Mouse (Mus musculus) hematopoietic stem cell, adult 5-6 weeks (primary cell): ENCODE results near the gene Tamm41. TPM values are rescaled to one million over a fixed set of nuclear protein-coding genes. Genes with fewer than 3 reads are reported as not detected.
A peak's percentile ranks its signal among the peaks of the same experiment; 100 is the strongest.

Experiments used
- ATAC-seq, 2 experiments: fragments of 125-278 bp in 1 of 2; replicated peaks in 1 of 2; 2 replicates each; pipeline ENCODE4 v1.8.0; 2016 to 2017; ENCODE audit warnings: inconsistent platforms in 2 of 2, mild to moderate bottlenecking in 2 of 2, moderate number of reproducible peaks in 2 of 2, low read depth in 1 of 2, moderate TSS enrichment in 1 of 2; ENCODE audit not compliant: low FRiP score in 2 of 2, poor library complexity in 2 of 2, severe bottlenecking in 2 of 2, insufficient read depth in 1 of 2, low TSS enrichment in 1 of 2
- total RNA-seq: library from RNA; stranded (forward); fragments of 172-1452, 232-1000 nt; gene quantifications from 2 replicates; pipeline ENCODE4 v1.2.3, GENCODE M21; 2017

The Tamm41 gene
- total RNA-seq, 1 experiment from 2014 or later: 53.1 TPM

DNA sequence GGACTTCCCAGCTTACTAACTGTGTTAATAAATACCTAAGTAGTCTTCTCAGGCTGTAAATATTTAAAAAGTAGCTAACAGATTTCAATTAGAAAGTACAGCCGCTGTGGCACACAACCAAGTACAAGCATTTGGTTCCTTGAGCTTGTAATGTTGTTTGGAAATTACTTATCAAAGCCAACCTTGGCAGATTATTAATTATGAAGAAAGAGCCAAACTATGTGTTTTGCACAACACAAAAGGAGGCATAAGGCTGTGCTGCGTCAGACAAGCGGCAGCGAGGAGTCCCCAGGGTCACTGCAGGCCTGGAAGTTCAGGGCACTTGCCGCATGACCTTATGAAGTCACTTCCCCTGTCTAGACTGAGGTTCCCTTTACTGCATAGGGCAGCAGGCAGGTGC is 4.2 kb downstream of the Tamm41 start:
- ATAC-seq: no peak

- no peak for ATAC-seq
Measured at GRCm38 (mm10) chr6:115030098-115030497, 7.6 kb downstream of the Tamm41 start.

DNA sequence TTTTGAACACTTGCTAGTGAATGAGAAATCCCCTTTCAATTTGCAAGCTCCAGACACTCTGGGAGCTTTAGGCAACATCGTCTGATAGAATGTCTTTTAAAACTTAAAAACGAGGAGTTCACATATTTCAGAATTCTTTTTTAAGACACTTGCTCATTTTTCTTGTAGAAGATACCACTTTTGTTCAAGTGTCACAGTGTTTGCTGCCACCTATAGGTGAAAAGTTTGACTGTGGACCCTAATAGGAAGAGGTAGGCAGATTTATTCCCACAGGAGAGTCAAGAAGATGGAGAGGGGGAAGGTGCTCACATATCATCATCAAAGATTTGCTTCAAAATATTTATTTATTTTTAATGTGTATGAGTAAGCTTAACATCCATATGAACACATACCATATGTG is 8.4 kb downstream of the Tamm41 start:
- no peak for ATAC-seq

DNA sequence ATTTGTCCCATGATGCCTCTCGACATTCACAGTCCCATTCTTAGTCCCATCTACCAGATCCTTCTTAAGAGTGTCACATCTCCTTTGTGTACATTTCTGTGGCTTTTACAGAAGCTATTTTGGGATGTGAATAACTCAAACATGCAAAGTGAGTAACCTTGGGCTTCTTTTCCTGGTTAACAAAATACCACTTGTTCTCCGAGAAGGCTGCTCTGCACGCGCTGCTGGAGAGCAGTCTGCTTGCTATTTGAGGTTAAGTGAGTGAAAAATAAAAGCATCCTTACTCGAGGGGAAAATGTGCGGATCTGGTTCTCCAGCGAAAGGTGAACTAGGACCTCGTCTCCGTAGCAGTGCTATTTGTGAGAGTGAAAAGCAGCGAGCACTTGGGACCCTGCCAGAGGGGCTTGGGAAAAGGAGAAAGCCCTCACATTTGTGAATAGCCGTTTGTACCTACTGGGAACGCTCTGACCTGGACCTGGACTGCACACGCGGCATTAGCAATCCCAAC is 10.1 kb downstream of the Tamm41 start:
- no peak for ATAC-seq

- no peak for ATAC-seq
Measured at GRCm38 (mm10) chr6:115022876-115023275, 14.8 kb downstream of the Tamm41 start.

GRCm38 (mm10) chr6:115015461-115015860 is 22.2 kb downstream of the Tamm41 start:
- ATAC-seq: no peak

DNA sequence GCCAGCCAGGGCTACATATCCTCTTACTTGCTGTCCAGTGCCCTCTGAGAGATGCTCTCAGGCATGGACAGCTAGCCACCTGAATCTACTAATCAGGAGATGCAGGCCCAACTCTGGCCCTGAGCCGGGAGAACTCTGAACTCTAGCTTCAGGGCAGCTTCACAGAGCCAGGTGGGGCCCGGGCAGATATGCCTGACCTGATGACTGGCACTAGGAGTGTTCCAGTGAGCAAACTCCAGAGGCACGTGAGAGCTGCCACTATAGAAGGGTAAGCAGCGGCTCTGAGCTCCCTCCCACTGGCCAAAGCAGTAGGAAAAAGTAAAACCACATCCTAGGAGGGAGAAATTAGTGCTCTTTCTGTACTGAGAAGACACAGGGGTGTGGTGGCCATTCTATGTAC is 24.1 kb downstream of the Tamm41 start:
- no peak for ATAC-seq

DNA sequence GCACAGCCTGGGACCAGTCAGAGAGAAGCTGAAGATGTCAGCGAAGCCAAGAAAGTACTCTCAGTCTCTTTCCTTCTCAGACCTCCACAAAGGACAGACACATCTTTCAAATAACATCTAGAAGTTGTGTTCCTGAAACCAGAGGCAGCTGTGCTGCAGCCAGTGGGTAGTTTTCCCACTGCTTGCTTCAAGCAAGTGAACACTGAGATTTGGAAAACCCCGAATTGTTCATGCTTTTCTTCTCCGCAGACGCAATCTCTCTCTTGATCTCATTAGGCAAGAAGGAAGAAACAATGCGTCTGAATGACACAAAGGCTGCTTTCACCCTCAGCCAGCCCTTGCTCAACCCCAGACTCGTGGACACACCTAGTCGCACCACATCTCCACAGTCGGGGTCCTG is 25.9 kb downstream of the Tamm41 start:
- no peak for ATAC-seq

- no peak for ATAC-seq
Measured at GRCm38 (mm10) chr6:115010815-115011214, 26.9 kb downstream of the Tamm41 start.

GRCm38 (mm10) chr6:115010304-115010703 is 27.4 kb downstream of the Tamm41 start:
- no peak for ATAC-seq

DNA sequence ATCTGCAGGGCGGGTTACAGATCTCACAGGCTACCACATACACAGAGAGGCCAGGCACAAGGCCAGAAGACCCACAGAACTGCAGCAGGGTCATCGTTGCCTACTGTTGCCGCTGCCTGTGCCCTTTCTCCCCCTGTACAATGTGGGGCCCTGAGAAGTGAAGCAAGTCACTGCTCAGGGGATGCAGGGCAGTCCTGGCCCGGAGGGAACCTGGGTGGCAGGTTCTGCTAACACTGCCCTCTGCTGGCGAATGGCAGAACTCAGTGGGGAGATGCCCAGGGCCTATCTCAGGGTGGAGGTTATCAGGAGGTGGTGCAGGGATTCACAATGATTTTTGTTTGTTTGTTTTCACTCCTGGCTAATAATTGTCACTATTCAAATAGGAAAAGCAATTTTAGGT is 29.9 kb downstream of the Tamm41 start:
- ATAC-seq: peak; percentile 78 to 89; a peak in 3 of 4 replicates

DNA sequence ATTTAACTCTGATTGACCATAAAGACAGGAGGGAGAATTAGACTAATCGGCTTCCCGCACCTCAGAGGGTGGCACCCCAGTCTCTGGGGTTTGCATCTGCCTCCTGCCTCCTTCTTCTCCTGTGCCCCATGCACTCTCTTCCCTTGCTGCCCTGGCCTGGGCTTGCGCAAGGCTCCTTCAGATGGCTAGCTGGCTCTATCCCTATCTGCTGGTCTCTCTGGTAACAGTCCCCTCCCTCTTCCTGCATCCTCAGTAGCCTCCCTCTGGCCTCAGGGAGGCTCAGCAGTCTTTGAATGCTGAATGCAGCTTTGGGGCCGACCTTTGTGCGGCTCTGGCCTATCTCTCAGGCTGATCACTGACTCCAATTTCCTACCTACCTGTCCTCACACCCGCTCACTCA is 30.7 kb downstream of the Tamm41 start:
- ATAC-seq: no peak

DNA sequence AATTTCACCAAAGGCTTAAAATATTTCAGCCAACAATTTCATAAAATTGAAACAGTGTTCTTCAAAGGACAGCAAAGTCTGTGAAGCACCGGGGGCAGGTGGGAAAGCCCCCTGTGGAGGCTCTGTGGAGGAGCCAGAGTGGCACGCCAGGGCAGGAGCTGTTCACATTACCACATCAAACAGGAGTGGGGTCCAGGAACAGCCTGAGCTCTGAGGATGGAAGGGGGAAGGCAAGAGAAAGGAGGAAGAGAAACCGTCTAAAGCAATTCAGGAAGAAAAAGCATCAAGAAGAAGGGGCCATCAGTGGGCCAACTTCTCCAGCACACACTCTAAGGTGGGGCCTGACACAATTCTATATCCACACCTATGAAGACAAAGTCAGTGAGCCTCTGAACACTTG is 31.6 kb downstream of the Tamm41 start:
- ATAC-seq: no peak

DNA sequence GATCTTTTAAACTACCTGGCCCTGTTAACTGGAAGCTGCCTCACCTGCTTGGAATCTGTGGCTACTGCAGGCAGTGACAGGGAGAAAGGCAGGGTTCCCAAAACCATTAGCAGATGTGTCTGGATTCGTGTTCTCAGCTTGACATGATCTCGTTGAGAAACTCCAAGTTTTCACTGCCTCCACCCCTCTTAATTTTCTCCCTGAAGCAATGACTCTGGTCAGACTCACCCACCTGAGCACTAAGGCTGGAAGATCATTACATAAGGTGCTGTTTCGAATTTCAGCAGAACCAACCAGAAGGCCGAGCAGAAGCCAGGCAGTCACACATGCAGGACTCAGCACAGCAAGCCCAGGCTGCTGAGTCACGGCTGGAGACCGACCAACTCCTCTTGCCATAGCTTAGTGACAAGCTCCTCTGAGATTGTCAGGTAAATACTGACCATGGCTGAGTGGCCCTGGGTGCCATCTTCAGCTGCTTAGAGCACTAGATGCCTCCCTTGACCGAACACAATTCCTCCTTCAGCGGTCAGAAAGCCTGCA is 32.3 kb downstream of the Tamm41 start:
- no peak for ATAC-seq

DNA sequence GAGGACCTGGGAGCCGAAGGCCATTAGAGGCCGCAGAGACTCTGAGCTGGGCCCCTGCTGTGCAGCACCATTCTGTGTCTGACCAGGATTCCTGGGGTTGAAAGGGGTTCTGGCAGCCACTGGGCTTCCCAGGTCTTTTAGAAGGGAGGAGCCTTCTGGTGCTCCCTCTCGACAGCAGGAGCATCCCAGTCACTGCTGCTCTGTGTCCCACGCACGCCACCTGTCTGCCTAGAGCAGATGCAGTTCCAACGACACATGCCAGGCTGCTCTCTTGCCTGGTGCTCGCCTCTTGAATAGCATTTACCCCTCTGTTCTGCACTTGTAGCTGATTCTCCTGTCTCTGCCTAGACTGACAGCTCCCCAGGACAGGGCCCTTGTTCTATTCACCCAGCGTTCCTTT is 33.0 kb downstream of the Tamm41 start:
- ATAC-seq: no peak

DNA sequence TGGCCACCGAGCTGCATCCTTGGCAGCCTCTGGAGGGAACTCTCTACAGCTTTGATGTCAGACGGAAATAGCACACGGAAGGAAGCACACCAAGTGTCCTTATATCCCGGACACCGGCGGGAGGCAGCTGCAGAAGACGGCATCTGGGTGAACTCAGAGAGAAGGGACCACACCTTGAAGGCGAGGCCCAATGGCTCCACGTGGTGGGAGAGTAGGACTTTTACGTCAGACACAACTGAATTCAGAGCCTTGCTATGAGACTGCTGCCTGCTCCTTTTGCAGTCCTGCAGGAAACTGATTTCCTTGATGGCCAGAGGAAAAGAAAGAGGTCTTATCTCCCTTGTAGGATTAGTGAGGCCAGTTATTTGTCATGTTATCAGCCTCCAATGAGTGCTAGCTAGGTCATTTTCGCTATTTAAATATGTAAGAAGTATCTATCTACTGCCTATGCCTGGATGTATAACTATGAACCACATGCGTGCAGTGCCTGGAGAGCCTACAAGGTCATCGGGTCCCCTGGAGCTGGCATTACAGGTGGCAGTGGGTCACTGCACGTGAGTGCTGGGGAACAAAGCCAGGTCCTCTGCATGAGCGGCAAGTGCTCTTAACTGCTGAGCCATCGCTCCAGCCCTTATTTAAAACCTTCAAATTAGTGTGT is 39.2 kb downstream of the Tamm41 start:
- ATAC-seq: no peak

DNA sequence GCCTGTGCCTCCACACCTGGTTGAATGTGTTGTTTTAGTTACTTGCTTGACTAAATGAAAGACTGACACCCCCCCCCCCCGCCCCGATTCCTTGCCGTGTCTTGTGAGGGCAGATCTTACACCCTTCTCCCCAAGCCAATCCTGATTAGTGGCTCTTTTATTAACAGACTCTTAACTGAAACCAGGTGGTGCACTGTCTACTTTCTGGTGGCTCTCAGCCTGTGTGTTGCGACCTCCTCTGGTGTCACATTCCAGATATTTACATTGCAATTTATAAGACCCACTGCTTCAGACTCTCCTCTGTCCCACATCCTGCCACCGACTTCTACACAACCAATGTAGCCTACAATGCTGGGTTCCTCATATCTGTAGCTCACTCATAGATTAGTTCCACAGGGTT is 40.2 kb downstream of the Tamm41 start:
- ATAC-seq: no peak

DNA sequence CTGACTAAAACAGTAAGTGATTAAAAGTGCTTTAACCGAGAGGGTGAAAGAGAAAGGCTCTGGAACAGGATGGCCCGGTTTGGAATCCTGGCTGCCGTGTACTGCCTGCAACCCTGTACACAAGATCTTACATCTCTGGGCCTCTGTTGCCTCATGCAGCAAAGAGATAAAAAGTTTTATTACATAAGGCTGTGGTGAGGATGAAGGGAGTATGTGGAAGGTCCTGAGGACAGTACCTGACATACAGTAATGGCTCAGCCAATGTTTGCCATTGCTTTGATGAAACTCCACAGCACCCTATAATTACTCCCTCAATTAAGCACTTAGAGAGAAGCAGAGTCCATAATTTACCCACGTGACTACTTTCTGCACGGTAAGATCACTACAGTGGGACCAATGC is 40.8 kb downstream of the Tamm41 start:
- no peak for ATAC-seq

- no peak for ATAC-seq
Measured at GRCm38 (mm10) chr6:114994079-114994478, 43.6 kb downstream of the Tamm41 start.
